Mouse (Mus musculus) hindbrain, embryonic 13.5 days (tissue): Measurements from ENCODE around the gene Ctcf. TPM values are rescaled to one million over a fixed set of nuclear protein-coding genes. Genes with fewer than 3 reads are reported as not detected.
"Not testable (repeated sequence)": the region's sequence is repeated elsewhere in the genome, so short reads cannot be mapped to it uniquely, and the experiment has no call there.

ENCODE experiments used
- ATAC-seq: fragments of 200-750 bp; cut with Nextera tagmentation; 2 replicates; pipeline ENCODE4 v1.8.0; 2017; ENCODE audit warnings: moderate TSS enrichment; ENCODE audit not compliant: low FRiP score
- H3K27ac ChIP-seq: fragments of 300-500 bp; sonication (generic); 2 replicates; pipeline ENCODE4 v1.5.1; 2015; ENCODE audit warnings: inconsistent platforms, mild to moderate bottlenecking, moderate library complexity
- H3K27me3 ChIP-seq: fragments of 300-500 bp; sonication (generic); 2 replicates; pipeline ENCODE4 v1.6.1; 2015; ENCODE audit warnings: mild to moderate bottlenecking, inconsistent platforms
- H3K36me3 ChIP-seq: fragments of 300-500 bp; sonication (generic); 2 replicates; pipeline ENCODE4 v1.6.1; 2015; ENCODE audit warnings: mild to moderate bottlenecking, inconsistent platforms
- H3K4me1 ChIP-seq: fragments of 300-500 bp; sonication (generic); replicated peaks from 2 replicates; pipeline ENCODE4 v1.6.1; 2015; ENCODE audit warnings: inconsistent platforms
- H3K4me2 ChIP-seq: fragments of 300-500 bp; sonication (generic); 2 replicates; pipeline ENCODE4 v1.6.1; 2015; ENCODE audit warnings: inconsistent platforms, mild to moderate bottlenecking, moderate library complexity
- H3K4me3 ChIP-seq: fragments of 300-500 bp; sonication (generic); 2 replicates; pipeline ENCODE4 v1.5.1; 2015; ENCODE audit warnings: mild to moderate bottlenecking, inconsistent platforms
- H3K9ac ChIP-seq: fragments of 300-500 bp; sonication (generic); 2 replicates; pipeline ENCODE4 v1.6.1; 2015; ENCODE audit warnings: mild to moderate bottlenecking, inconsistent platforms
- H3K9me3 ChIP-seq: fragments of 300-500 bp; sonication (generic); 2 replicates; pipeline ENCODE4 v1.6.1; 2016; ENCODE audit warnings: inconsistent platforms
- WGBS: fragments of 180-500 bp; shearing (Covaris S2); methylation state at CpG from one replicate; pipeline ENCODE4 v1.1.7; 2015; 5-methylcytosine and 5-hydroxymethylcytosine counted together
- polyA plus RNA-seq: library from polyadenylated mRNA; unstranded; fragments of >200 nt; fragmentation: Nextera tagmentation; extraction: Ambion mirVana; gene quantifications from 2 replicates; pipeline ENCODE4 v1.2.1, GENCODE M21; 2015

Gene Ctcf
- 114 and 120 TPM in 2 replicates for polyA plus RNA-seq

GRCm38 (mm10) chr8:105636018-105636962, at the start of gene Ctcf:
Gene Ctcf, plus strand, starts transcription at chr8:105636568.
- Histone ChIP-seq H3K4me2 (peak within 1 kb of the TSS; percentile 94), H3K9ac (peak within 1 kb of the TSS; percentile 99), H3K9me3 (no peaks in the 10 kb centered on the region), H3K27me3 (no peaks in the 10 kb centered on the region), H3K4me3 (peak within 1 kb of the TSS; percentile 88), H3K27ac (peak within 1 kb of the TSS; percentile 100), H3K4me1 (peaks cover 39% of the 10 kb centered on the region), H3K36me3 (peaks cover 4% of the 10 kb centered on the region)
- under 1% methylated on average over 116 of the region's 126 CpGs for WGBS
- ATAC-seq, result peak; percentile 93

- Histone ChIP-seq H3K4me1 (0 out of 2 replicates have a peak, but pooled peaks cover 5% of the 10 kb centered on the region), H3K9me3 (no peaks in the 10 kb centered on the region), H3K27me3 (peaks cover 17% of the 10 kb centered on the region), H3K9ac (no peak overlapping the region), H3K4me3 (no peak overlapping the region), H3K27ac (no peak overlapping the region), H3K36me3 (no peaks in the 10 kb centered on the region), H3K4me2 (no peak overlapping the region)
- 85% methylated on average over 2 of the region's 2 CpGs for WGBS
- no peak for ATAC-seq
These were observed 43.9 kb upstream of the Ctcf start for GRCm38 (mm10) chr8:105592431-105592830.

- H3K27me3 ChIP-seq, result peaks cover 17% of the 10 kb centered on the region
- H3K4me3 ChIP-seq, result no peak overlapping the region; the same call in 1 of the 2 replicates
- H3K4me1 ChIP-seq, result 0 out of 2 replicates have a peak, but pooled peaks cover 5% of the 10 kb centered on the region
- H3K27ac ChIP-seq, result peak overlapping the region; percentile 12; the same call in 1 of the 2 replicates
- 40% methylated on average over 15 of the region's 15 CpGs for WGBS
- H3K9me3 ChIP-seq, result no peaks in the 10 kb centered on the region
- no peak overlapping the region for H3K9ac ChIP-seq
- ATAC-seq, result no peak
- H3K4me2 ChIP-seq, result peak overlapping the region; percentile 27; the same call in 1 of the 2 replicates
- no peaks in the 10 kb centered on the region for H3K36me3 ChIP-seq
These were observed 42.5 kb upstream of the Ctcf start for GRCm38 (mm10) chr8:105593859-105594258.

- 81% methylated on average over 18 of the region's 18 CpGs for WGBS
- H3K27ac ChIP-seq, result no peak overlapping the region
- H3K4me2 ChIP-seq, result 0 out of 2 replicates have a peak overlapping the region, but pooled peaks have one; percentile 27
- no peak for ATAC-seq
- peaks cover 17% of the 10 kb centered on the region for H3K27me3 ChIP-seq
- H3K36me3 ChIP-seq, result no peaks in the 10 kb centered on the region
- no peak overlapping the region for H3K9ac ChIP-seq
- H3K9me3 ChIP-seq, result no peaks in the 10 kb centered on the region
- H3K4me3 ChIP-seq, result no peak overlapping the region
- H3K4me1 ChIP-seq, result 0 out of 2 replicates have a peak, but pooled peaks cover 5% of the 10 kb centered on the region
These were observed 41.7 kb upstream of the Ctcf start for GRCm38 (mm10) chr8:105594451-105595242.

GRCm38 (mm10) chr8:105596362-105597034, 39.9 kb upstream of the Ctcf start:
- Histone ChIP-seq H3K9me3 (no peaks in the 10 kb centered on the region), H3K4me2 (peak overlapping the region; percentile 30), H3K27ac (no peak overlapping the region), H3K27me3 (peaks cover 17% of the 10 kb centered on the region), H3K4me1 (0 out of 2 replicates have a peak, but pooled peaks cover 5% of the 10 kb centered on the region), H3K4me3 (no peak overlapping the region), H3K36me3 (no peaks in the 10 kb centered on the region), H3K9ac (no peak overlapping the region)
- WGBS, result 4% methylated on average over 14 of the region's 14 CpGs
- peak; percentile 54; the same call in 1 of the 2 replicates for ATAC-seq

- Histone ChIP-seq H3K36me3 (no peaks in the 10 kb centered on the region), H3K4me2 (no peak overlapping the region), H3K27me3 (peaks cover 17% of the 10 kb centered on the region), H3K4me1 (0 out of 2 replicates have a peak, but pooled peaks cover 5% of the 10 kb centered on the region), H3K27ac (no peak overlapping the region), H3K9ac (no peak overlapping the region), H3K4me3 (no peak overlapping the region), H3K9me3 (no peaks in the 10 kb centered on the region)
- no peak for ATAC-seq
- 88% methylated on average over 6 of the region's 6 CpGs for WGBS
These were observed 37.6 kb upstream of the Ctcf start for GRCm38 (mm10) chr8:105598777-105599176.

- H3K9me3 ChIP-seq, result no peaks in the 10 kb centered on the region
These were observed 35.1 kb upstream of the Ctcf start for GRCm38 (mm10) chr8:105601301-105601700.

GRCm38 (mm10) chr8:105602540-105602939, 33.8 kb upstream of the Ctcf start:
- H3K27me3 ChIP-seq, H3K9me3 ChIP-seq, H3K4me2 ChIP-seq, H3K27ac ChIP-seq, ATAC-seq, H3K4me3 ChIP-seq, H3K36me3 ChIP-seq, H3K9ac ChIP-seq: not testable (repeated sequence)
- H3K4me1 ChIP-seq, result peaks cover 25% of the 10 kb centered on the region
- WGBS, result 89% methylated on average over 3 of the region's 3 CpGs

More at GRCm38 (mm10) chr8:105601301-105601700, 35.1 kb upstream of the Ctcf start:
- no peak for ATAC-seq
- H3K4me1 ChIP-seq, result peaks cover 17% of the 10 kb centered on the region
- 73% methylated on average over 5 of the region's 5 CpGs for WGBS
- H3K9ac ChIP-seq, result peak overlapping the region; percentile 35; the same call in 1 of the 2 replicates
- no peaks in the 10 kb centered on the region for H3K36me3 ChIP-seq
- H3K4me2 ChIP-seq, result no peak overlapping the region
- H3K27me3 ChIP-seq, result no peaks in the 10 kb centered on the region
- H3K27ac ChIP-seq, result no peak overlapping the region
- H3K4me3 ChIP-seq, result no peak overlapping the region

- WGBS, result under 1% methylated on average over 38 of the region's 42 CpGs
- Histone ChIP-seq H3K36me3 (no peaks in the 10 kb centered on the region), H3K9me3 (no peaks in the 10 kb centered on the region)
These were observed 31.5 kb upstream of the Ctcf start, which contains the start of gene Ripor1 for GRCm38 (mm10) chr8:105604804-105605381. Gene Ripor1, plus strand, starts transcription at chr8:105605255.

GRCm38 (mm10) chr8:105605491-105606188, 30.7 kb upstream of the Ctcf start:
- H3K4me3 ChIP-seq, result peak overlapping the region; percentile 88
- no peaks in the 10 kb centered on the region for H3K27me3 ChIP-seq
- H3K27ac ChIP-seq, result peak overlapping the region; percentile 94
- H3K9ac ChIP-seq, result peak overlapping the region; percentile 93
- no peaks in the 10 kb centered on the region for H3K36me3 ChIP-seq
- 2% methylated on average over 33 of the region's 39 CpGs for WGBS
- H3K4me2 ChIP-seq, result peak overlapping the region; percentile 93
- ATAC-seq, result peak; percentile 23
- H3K4me1 ChIP-seq, result peaks cover 32% of the 10 kb centered on the region
- H3K9me3 ChIP-seq, result no peaks in the 10 kb centered on the region

More at GRCm38 (mm10) chr8:105604804-105605381, 31.5 kb upstream of the Ctcf start, which contains the start of gene Ripor1:
- peak within 1 kb of the TSS; percentile 94 for H3K27ac ChIP-seq
- H3K4me2 ChIP-seq, result peak within 1 kb of the TSS; percentile 93
- peak within 1 kb of the TSS; percentile 93 for H3K9ac ChIP-seq
- peaks cover 32% of the 10 kb centered on the region for H3K4me1 ChIP-seq
- ATAC-seq, result peak; percentile 71
- H3K4me3 ChIP-seq, result peak within 1 kb of the TSS; percentile 88
- H3K27me3 ChIP-seq, result no peaks in the 10 kb centered on the region
